Mouse (Mus musculus) CH12.LX (cell line): Measurements from ENCODE around the gene Kif19a.

Experiments
- BHLHE40 ChIP-seq: IDR thresholded peaks from 2 replicates; pipeline ENCODE4 v1.6.1; 2011; ENCODE audit warnings: mild to moderate bottlenecking, low read depth, low read length, improper control_type of control experiment
- CTCF ChIP-seq, 2 experiments: IDR thresholded peaks in 1 of 2; conservative IDR thresholded peaks in 1 of 2; 2 replicates each; pipeline ENCODE4 v1.5.1; 2011 to 2012; ENCODE audit warnings: low read depth in 2 of 2, low read length in 2 of 2, improper control_type of control experiment in 1 of 2, inconsistent platforms in 1 of 2, mild to moderate bottlenecking in 1 of 2, moderate library complexity in 1 of 2
- E2F4 ChIP-seq: IDR thresholded peaks from 2 replicates; pipeline ENCODE4 v1.6.1; 2011; ENCODE audit warnings: low read depth, low read length, improper control_type of control experiment; ENCODE audit not compliant: insufficient replicate concordance
- GABPA ChIP-seq: IDR thresholded peaks from 2 replicates; pipeline ENCODE4 v1.6.1; 2012; ENCODE audit warnings: low read depth, low read length, improper control_type of control experiment, inconsistent platforms; ENCODE audit not compliant: insufficient replicate concordance
- MAFK ChIP-seq: IDR thresholded peaks from 2 replicates; pipeline ENCODE4 v1.6.1; 2011; ENCODE audit warnings: low read length, improper control_type of control experiment; ENCODE audit not compliant: insufficient replicate concordance
- MAX ChIP-seq: IDR thresholded peaks from 2 replicates; pipeline ENCODE4 v1.6.1; 2011; ENCODE audit warnings: low read length, improper control_type of control experiment
- MEF2A ChIP-seq: IDR thresholded peaks from 2 replicates; pipeline ENCODE4 v1.6.1; 2014; ENCODE audit warnings: low read depth, mild to moderate bottlenecking, inconsistent platforms, low read length, improper control_type of control experiment, borderline replicate concordance
- POLR2A ChIP-seq: IDR thresholded peaks from 2 replicates; pipeline ENCODE4 v1.6.1; 2011; ENCODE audit warnings: low read depth, mild to moderate bottlenecking, improper control_type of control experiment, low read length
- TBP ChIP-seq: conservative IDR thresholded peaks from 2 replicates; pipeline ENCODE4 v1.6.1; 2011; ENCODE audit warnings: low read depth, low read length, improper control_type of control experiment
- TCF12 ChIP-seq: IDR thresholded peaks from 2 replicates; pipeline ENCODE4 v1.6.1; 2014; ENCODE audit warnings: low read depth, mild to moderate bottlenecking, inconsistent platforms, low read length, improper control_type of control experiment
- USF1 ChIP-seq: IDR thresholded peaks from 2 replicates; pipeline ENCODE4 v1.6.1; 2014; ENCODE audit warnings: low read depth, mild to moderate bottlenecking, inconsistent platforms, low read length, improper control_type of control experiment

- no peak for TF ChIP-seq CTCF (conservative IDR thresholded peaks at IDR 0.05 in 1 of 2, IDR thresholded peaks at IDR 0.05 in 1 of 2; ENCODE audit: low read depth in 2 of 2, low read length in 2 of 2)
- TF ChIP-seq MAX = no peak
- TF ChIP-seq TCF12 = no peak
- TF ChIP-seq BHLHE40 = 0 out of 2 replicates have a peak, but pooled peaks have one; percentile 25
- no peak for TF ChIP-seq POLR2A
- TF ChIP-seq MAFK = no peak
- no peak for TF ChIP-seq E2F4
- no peak for TF ChIP-seq USF1
- TF ChIP-seq MEF2A = no peak
- TF ChIP-seq GABPA = no peak
- TF ChIP-seq TBP = no peak
Measured at GRCm38 (mm10) chr11:114814873-114815592, 49.8 kb downstream of the Kif19a start.
